Mouse (Mus musculus) heart, embryonic 16.5 days (tissue): ENCODE results near the gene Gm20683. TPM values are rescaled to one million over a fixed set of nuclear protein-coding genes. Genes with fewer than 3 reads are reported as not detected.

Source experiments
- ATAC-seq: fragments of 200-750 bp; cut with Nextera tagmentation; replicated peaks from 2 replicates; pipeline ENCODE4 v1.8.0; 2017; ENCODE audit warnings: moderate number of reproducible peaks; ENCODE audit not compliant: insufficient read depth, low FRiP score; ENCODE audit errors: extremely low read depth
- H3K27ac ChIP-seq: fragments of 300-500 bp; sonication (generic); 2 replicates; pipeline ENCODE4 v1.5.1; 2014; ENCODE audit warnings: mild to moderate bottlenecking, low read length, control low read depth, moderate library complexity
- H3K27me3 ChIP-seq: fragments of 300-500 bp; sonication (generic); 2 replicates; pipeline ENCODE4 v1.6.1; 2014; ENCODE audit warnings: low read length, mixed read lengths; ENCODE audit not compliant: control insufficient read depth, insufficient read depth
- H3K36me3 ChIP-seq: fragments of 300-500 bp; sonication (generic); 2 replicates; pipeline ENCODE4 v1.6.1; 2014; ENCODE audit not compliant: control insufficient read depth, insufficient read depth
- H3K4me1 ChIP-seq: fragments of 300-500 bp; sonication (generic); 2 replicates; pipeline ENCODE4 v1.6.1; 2014; ENCODE audit warnings: low read length, mixed read lengths; ENCODE audit not compliant: control insufficient read depth, insufficient read depth
- H3K4me2 ChIP-seq: fragments of 300-500 bp; sonication (generic); 2 replicates; pipeline ENCODE4 v1.6.1; 2014; ENCODE audit warnings: low read depth, mild to moderate bottlenecking, control low read depth, low read length
- H3K4me3 ChIP-seq: fragments of 300-500 bp; sonication (generic); 2 replicates; pipeline ENCODE4 v1.5.1; 2014; ENCODE audit warnings: mild to moderate bottlenecking, control low read depth, low read length
- H3K9ac ChIP-seq: fragments of 300-500 bp; sonication (generic); 2 replicates; pipeline ENCODE4 v1.6.1; 2014; ENCODE audit warnings: low read length, control low read depth
- H3K9me3 ChIP-seq: fragments of 300-500 bp; sonication (generic); replicated peaks from 2 replicates; pipeline ENCODE4 v1.6.1; 2016; ENCODE audit warnings: low read length; ENCODE audit not compliant: control insufficient read depth
- WGBS: fragments of 180-500 bp; shearing (Covaris S2); extraction: QIAGEN DNeasy Blood & Tissue Kit; methylation state at CpG from one replicate; pipeline ENCODE4 v1.1.7; 2014; 5-methylcytosine and 5-hydroxymethylcytosine counted together
- polyA plus RNA-seq: library from polyadenylated mRNA; unstranded; fragments of >200 nt; fragmentation: Nextera tagmentation; extraction: Ambion mirVana; gene quantifications from 2 replicates; pipeline ENCODE4 v1.2.1, GENCODE M21; 2015

Gene Gm20683
- polyA plus RNA-seq, 1 experiment from 2014 or later, result 2.0 TPM

DNA sequence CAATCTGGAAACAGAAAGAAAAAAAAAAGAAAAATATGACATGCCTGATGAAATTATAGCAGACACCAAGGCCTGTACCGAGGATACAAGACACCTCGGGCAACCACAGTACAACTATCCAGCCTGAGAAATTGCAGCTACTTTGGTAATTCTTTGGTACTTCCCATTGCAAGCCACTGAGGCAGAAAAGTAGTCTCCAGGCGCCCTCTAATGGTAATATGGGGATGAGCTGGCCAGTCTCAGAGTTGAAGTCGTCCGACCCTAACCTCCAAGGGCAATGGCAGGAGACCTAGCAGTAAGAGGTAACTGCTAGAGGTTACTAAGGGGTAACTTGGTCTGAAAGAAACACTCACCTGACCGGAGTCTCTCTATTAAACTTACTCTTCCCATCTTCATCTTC lies 40.5 kb downstream of the Gm20683 start:
- Histone ChIP-seq H3K4me2 (no peak overlapping the region), H3K9ac (no peak overlapping the region)
- ATAC-seq, result no peak

DNA sequence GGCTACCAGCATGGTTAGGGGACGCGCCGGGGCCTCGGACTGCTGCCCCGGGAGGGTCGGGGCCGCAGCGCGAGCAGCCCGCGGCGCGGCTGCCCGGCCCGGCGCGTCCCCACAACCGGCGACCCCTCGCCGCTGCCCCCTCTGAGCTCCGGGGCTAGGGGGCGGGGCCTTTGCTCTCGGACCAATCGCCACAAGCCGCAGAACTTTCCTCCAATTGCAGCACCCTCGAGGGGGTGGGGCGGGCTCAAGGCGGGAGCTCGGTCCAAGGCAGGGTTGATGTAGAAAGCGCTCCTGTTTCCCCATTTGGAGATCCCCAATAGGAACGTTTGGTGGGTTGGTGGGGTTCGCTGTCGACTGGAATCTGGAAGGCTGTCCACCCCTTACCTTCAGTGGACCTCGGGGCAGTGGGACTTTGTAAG lies 44.6 kb downstream of the Gm20683 start, which contains the start of gene Metrn:
Gene Metrn, minus strand, starts transcription at position 186 of the 419 bp plus-strand sequence.
- Histone ChIP-seq H3K9ac (peak within 1 kb of the TSS; percentile 84), H3K27me3 (no peaks in the 10 kb centered on the region), H3K36me3 (no peaks in the 10 kb centered on the region), H3K27ac (no peak within 1 kb of the TSS; the same call in 1 of the 2 replicates), H3K4me2 (peak within 1 kb of the TSS; percentile 93), H3K4me3 (peak within 1 kb of the TSS; percentile 92), H3K4me1 (peaks cover 21% of the 10 kb centered on the region), H3K9me3 (no peaks in the 10 kb centered on the region)
- peak; percentile 85 for ATAC-seq
- 0% methylated on average over 35 of the region's 35 CpGs for WGBS

More for the DNA sequence above, 40.5 kb downstream of the Gm20683 start:
- Histone ChIP-seq H3K9me3 (no peaks in the 10 kb centered on the region), H3K4me3 (no peak overlapping the region), H3K4me1 (peaks cover 17% of the 10 kb centered on the region), H3K36me3 (no peaks in the 10 kb centered on the region), H3K27me3 (peaks cover 3% of the 10 kb centered on the region; the same call in 1 of the 2 replicates), H3K27ac (no peak overlapping the region)
- WGBS, result 6% methylated on average over 6 of the region's 6 CpGs

- Histone ChIP-seq H3K9me3 (no peaks in the 10 kb centered on the region), H3K4me1 (peaks cover 25% of the 10 kb centered on the region), H3K27ac (no peak overlapping the region; the same call in 1 of the 2 replicates), H3K4me3 (peak overlapping the region; percentile 92), H3K36me3 (no peaks in the 10 kb centered on the region), H3K9ac (peak overlapping the region; percentile 84), H3K27me3 (no peaks in the 10 kb centered on the region), H3K4me2 (peak overlapping the region; percentile 93)
- no peak for ATAC-seq
- WGBS, result 3% methylated on average over 37 of the region's 37 CpGs
Observed at GRCm38 (mm10) chr17:25796211-25796771, 45.3 kb downstream of the Gm20683 start.

GRCm38 (mm10) chr17:25795609-25796092 lies 45.9 kb downstream of the Gm20683 start, which contains the start of gene AC134908.4:
TSS of gene AC134908.4 (minus strand) at chr17:25795659.
- H3K4me2 ChIP-seq, result peak within 1 kb of the TSS; percentile 93
- no peaks in the 10 kb centered on the region for H3K27me3 ChIP-seq
- H3K4me3 ChIP-seq, result peak within 1 kb of the TSS; percentile 92
- no peak for ATAC-seq
- H3K36me3 ChIP-seq, result no peaks in the 10 kb centered on the region
- H3K27ac ChIP-seq, result no peak within 1 kb of the TSS; the same call in 1 of the 2 replicates
- 32% methylated on average over 6 of the region's 6 CpGs for WGBS
- no peaks in the 10 kb centered on the region for H3K9me3 ChIP-seq
- peaks cover 31% of the 10 kb centered on the region for H3K4me1 ChIP-seq
- H3K9ac ChIP-seq, result peak within 1 kb of the TSS; percentile 84

GRCm38 (mm10) chr17:25794998-25795397 lies 46.6 kb downstream of the Gm20683 start:
- Histone ChIP-seq H3K27ac (no peak overlapping the region), H3K9ac (no peak overlapping the region), H3K4me1 (peaks cover 31% of the 10 kb centered on the region), H3K4me3 (no peak overlapping the region), H3K4me2 (no peak overlapping the region), H3K9me3 (no peaks in the 10 kb centered on the region), H3K27me3 (no peaks in the 10 kb centered on the region), H3K36me3 (no peaks in the 10 kb centered on the region)
- no peak for ATAC-seq
- WGBS, result 85% methylated on average over 17 of the region's 17 CpGs

DNA sequence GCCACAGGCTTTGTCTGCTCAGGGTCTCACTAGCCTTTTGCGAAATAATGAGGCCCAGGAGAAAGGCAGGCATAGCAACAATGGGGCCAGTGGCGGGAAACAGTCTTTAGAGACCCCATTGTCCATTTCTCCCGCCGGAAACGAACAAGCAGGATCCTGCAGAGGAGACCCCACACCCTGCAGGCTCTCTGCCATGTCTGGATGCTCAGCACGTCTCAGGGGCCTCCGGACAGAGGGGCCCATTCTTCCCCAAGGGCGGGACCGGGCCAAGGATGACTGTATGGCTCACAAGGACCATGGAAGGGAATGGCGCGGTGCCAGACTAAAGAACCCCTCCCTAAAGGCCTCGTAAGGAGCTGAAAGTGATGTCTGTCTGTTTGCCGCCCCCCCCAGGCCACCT lies 47.4 kb downstream of the Gm20683 start:
- no peak for ATAC-seq
- Histone ChIP-seq H3K9ac (no peak overlapping the region), H3K27me3 (no peaks in the 10 kb centered on the region), H3K9me3 (no peaks in the 10 kb centered on the region), H3K4me1 (peaks cover 31% of the 10 kb centered on the region), H3K36me3 (no peaks in the 10 kb centered on the region), H3K4me2 (no peak overlapping the region), H3K4me3 (no peak overlapping the region), H3K27ac (0 out of 2 replicates have a peak overlapping the region, but pooled peaks have one; percentile 6)
- WGBS, result 76% methylated on average over 13 of the region's 13 CpGs

DNA sequence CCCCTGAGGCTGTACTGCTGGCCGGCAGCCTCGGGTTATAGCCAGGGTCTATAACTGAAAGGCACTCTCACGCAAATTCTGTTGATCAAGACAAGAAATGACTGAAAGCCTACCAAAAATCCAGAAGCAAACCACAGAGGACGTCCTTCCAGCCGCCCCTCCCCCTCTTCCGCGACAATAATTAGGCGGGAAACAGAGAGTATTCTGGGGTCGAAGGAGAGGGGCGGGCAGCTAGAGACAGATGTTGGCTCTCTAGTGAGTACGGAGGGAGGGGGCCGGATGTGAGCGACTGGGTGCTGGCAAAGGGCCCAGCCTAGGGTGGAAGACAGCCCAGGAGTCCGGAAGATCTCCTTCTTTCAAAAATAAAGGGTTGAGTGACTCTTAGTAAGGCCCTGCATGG lies 48.9 kb downstream of the Gm20683 start, which contains the start of gene Fam173a:
Gene Fam173a, minus strand, starts transcription at position 287 of the 400 bp plus-strand sequence.
- Histone ChIP-seq H3K9ac (peak within 1 kb of the TSS; percentile 91), H3K4me3 (peak within 1 kb of the TSS; percentile 91), H3K4me2 (peak within 1 kb of the TSS; percentile 96), H3K27me3 (no peaks in the 10 kb centered on the region), H3K27ac (peak within 1 kb of the TSS; percentile 95), H3K4me1 (peaks cover 31% of the 10 kb centered on the region), H3K9me3 (no peaks in the 10 kb centered on the region), H3K36me3 (no peaks in the 10 kb centered on the region)
- peak; percentile 76 for ATAC-seq
- under 1% methylated on average over 14 of the region's 14 CpGs for WGBS

DNA sequence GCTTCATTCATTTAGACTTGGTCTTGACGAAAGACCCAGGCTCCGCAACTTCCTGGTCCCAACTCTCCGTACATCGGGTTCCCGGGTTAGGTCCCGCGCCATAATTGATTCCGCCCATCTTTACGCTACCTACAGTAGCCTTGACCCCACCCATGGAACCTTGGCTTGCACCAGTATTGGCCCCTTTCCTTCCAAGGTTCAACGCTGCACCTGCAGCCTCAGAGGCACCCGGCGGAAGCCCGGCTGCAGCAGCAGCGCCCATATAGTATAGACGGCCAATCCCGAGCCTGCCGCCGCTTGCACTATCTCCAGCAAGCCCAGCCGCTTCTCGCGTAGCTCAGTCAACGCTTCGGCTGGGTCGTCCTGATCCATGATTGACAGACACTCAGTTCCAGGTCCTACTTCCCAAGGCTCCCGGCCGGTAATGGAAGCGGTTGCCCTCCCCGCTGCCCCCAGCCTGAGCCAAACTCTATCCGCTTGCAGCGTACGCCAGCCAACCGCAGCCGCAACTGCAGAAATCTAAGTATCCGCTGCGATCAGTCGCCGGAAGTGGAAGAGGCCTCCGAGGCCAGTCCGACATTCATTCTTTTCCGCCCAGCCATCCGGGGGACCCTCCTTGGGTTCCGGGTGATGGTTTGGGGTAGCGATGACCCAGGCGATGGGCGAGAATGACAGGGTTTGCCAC lies 49.6 kb downstream of the Gm20683 start:
- Histone ChIP-seq H3K27me3 (no peaks in the 10 kb centered on the region), H3K27ac (peak overlapping the region; percentile 95), H3K4me1 (peaks cover 27% of the 10 kb centered on the region), H3K9ac (peak overlapping the region; percentile 91), H3K4me3 (peak overlapping the region; percentile 91), H3K4me2 (peak overlapping the region; percentile 96), H3K9me3 (no peaks in the 10 kb centered on the region), H3K36me3 (no peaks in the 10 kb centered on the region)
- peak; percentile 59 for ATAC-seq
- WGBS, result under 1% methylated on average over 45 of the region's 45 CpGs
